Mouse (Mus musculus) brain, embryonic 14.5 days (tissue): ENCODE measurements at regions not wholly inside any gene's neighbourhood (a gene's known extent, or its start where the extent isn't known, plus 50 kb on each side); places are given as distances from the start of the nearest gene placed in this dataset.
A peak's percentile ranks its signal among the peaks of the same experiment; 100 is the strongest.

Source experiments
- DNase-seq: peaks from one replicate; pipeline ENCODE4 v3.0.0-alpha.2; 2011; ENCODE audit warnings: low read depth
- CTCF ChIP-seq: fragments of 200-500 bp; IDR thresholded peaks from 2 replicates; pipeline ENCODE4 v1.5.1; 2012; ENCODE audit warnings: inconsistent platforms, mild to moderate bottlenecking, moderate library complexity, borderline replicate concordance; ENCODE audit not compliant: insufficient read depth, insufficient read length; ENCODE audit errors: extremely low read depth
- POLR2A ChIP-seq: fragments of 200-500 bp; IDR thresholded peaks from 2 replicates; pipeline ENCODE4 v1.6.1; 2012; ENCODE audit warnings: mild to moderate bottlenecking, inconsistent platforms, borderline replicate concordance; ENCODE audit not compliant: poor library complexity, insufficient read depth, insufficient read length, severe bottlenecking; ENCODE audit errors: extremely low read depth

- no peak for DNase-seq
- TF ChIP-seq CTCF = no peak
- no peak for TF ChIP-seq POLR2A
Measured at GRCm38 (mm10) chr7:124868621-124869020, 575.9 kb upstream of the Kdm8 start.

DNA sequence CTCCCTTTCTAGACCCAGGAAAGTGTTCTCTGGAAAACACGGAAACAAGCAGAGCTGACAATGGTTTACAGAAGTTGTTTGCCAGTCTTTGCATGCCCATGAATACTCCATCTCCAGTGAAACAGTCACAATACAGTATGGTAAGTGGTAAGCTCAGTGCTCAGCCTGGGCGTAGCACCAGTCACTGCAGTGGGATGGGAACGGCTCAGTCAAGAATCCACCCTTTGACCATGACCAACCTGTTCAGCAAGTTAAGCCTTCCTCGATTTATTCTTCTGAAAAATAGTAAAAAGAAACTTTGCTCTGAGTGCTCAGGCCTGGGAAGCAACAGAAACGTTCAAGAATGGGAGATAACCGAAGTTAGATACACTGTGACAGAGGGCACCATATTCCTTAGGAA is 563.7 kb upstream of the Kdm8 start:
- no peak for DNase-seq
- TF ChIP-seq POLR2A = no peak
- no peak for TF ChIP-seq CTCF

GRCm38 (mm10) chr7:124907233-124907632 is 537.2 kb upstream of the Kdm8 start:
- peak; percentile 15 for DNase-seq

DNA sequence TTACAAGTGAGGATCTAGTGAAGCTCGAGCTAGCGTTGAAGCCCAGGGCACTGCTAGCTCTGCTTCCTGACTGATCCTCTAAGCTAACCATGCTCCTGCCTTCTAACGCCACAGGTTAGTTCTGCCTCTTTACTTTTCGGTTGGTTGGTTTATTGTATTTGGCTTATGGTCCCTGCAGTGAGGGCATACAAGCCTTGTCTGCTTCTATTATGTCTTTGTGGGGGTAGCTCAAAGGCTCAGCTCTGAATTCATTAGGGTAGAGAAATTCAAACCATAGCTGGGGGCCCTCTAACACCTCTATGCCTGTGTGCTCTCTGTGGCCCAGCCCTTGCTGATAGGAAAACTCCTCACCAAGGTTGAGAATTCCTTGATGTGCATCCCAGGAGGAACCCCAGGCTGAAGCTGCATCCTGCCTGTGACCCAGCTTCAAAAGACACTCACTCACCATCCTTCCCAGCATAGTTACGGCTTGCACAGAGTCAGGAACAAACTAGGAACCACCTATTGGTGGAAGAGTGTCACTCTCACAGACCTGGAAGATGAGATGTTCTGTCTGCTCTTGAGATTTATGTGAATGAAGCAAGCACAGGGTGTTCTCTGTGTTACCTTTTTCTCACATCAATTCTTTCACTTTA is 536.7 kb upstream of the Kdm8 start:
- TF ChIP-seq POLR2A (no peak), CTCF (no peak)
- peak; percentile 36 for DNase-seq

More at GRCm38 (mm10) chr7:124907233-124907632, 537.2 kb upstream of the Kdm8 start:
- TF ChIP-seq CTCF (no peak), POLR2A (no peak)

- TF ChIP-seq CTCF (no peak), POLR2A (no peak)
- DNase-seq = peak; percentile 60
Measured at GRCm38 (mm10) chr7:124914061-124914460, 530.4 kb upstream of the Kdm8 start.

DNA sequence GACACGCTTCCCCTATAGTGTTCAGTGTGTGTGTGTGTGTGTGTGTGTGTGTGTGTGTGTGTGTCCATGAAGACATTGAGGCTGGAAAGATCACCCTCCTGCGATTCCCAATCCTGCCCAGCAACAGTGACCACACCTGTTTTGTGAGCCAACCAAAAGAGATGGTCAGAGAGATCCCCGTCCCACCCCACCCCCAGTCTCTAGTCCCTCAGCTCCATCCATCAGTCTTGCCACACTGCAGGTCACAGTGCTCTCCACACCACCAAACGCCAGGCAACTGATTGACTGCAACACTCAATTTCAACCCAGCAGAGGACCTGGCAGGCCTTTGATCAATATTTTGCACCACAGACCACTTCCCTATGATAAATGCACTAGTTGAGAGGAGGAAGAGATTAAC is 530.0 kb upstream of the Kdm8 start:
- no peak for DNase-seq
- TF ChIP-seq POLR2A (no peak), CTCF (no peak)

GRCm38 (mm10) chr7:124914972-124915371 is 529.5 kb upstream of the Kdm8 start:
- peak; percentile 49 for DNase-seq
- TF ChIP-seq POLR2A (no peak), CTCF (no peak)

DNA sequence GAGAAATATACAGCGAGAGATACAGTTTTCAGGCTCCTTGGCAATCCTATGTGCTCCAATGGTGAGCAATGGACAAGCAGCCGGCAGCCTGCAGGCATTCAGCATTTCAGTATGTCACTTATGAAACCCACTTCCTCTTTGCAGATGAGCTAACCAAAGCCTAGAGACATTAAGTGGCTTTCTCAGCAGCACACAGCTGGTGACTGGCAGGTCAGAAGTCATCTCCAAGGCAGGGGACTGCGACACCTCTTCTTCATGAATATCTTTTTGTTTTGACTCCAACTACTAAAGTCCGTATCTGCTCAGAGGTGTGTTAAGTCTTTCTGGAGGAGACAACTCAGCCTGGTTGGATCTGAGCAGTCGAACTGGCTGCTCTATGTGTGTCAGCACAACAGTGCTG is 528.8 kb upstream of the Kdm8 start:
- DNase-seq = no peak
- no peak for TF ChIP-seq POLR2A
- TF ChIP-seq CTCF = no peak

GRCm38 (mm10) chr7:124917606-124918120 is 526.8 kb upstream of the Kdm8 start:
- TF ChIP-seq POLR2A = no peak
- no peak for TF ChIP-seq CTCF
- peak; percentile 68 for DNase-seq

DNA sequence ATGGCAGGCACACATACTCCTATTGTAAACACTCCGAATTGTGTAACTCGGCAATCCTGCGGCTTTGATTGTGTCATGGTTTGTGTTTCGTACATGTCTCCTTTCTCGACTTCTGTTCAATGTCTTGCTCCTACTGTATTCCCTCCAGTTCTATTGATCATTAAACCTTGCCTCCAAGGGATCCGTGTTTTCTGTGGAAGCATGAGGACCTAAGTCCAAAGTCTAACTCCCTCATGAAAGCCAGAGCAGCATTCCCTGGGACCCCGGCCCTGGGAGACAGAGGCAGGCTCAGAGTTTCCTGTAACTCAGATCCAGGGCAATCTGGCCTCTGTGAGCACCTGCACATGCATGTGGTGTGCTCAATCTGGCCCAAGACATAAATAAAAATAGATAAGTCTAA is 521.7 kb upstream of the Kdm8 start:
- DNase-seq = no peak
- no peak for TF ChIP-seq POLR2A
- TF ChIP-seq CTCF = no peak

GRCm38 (mm10) chr7:124933573-124933972 is 510.9 kb upstream of the Kdm8 start:
- DNase-seq = no peak
- TF ChIP-seq POLR2A (no peak), CTCF (no peak)

GRCm38 (mm10) chr7:124939357-124939756 is 505.1 kb upstream of the Kdm8 start:
- no peak for DNase-seq
- TF ChIP-seq POLR2A = no peak
- TF ChIP-seq CTCF = no peak
